Mouse (Mus musculus) mesoderm, embryonic 11.5 days (tissue): ENCODE results near the gene Snapc3.
"Not testable (repeated sequence)": the region's sequence is repeated elsewhere in the genome, so short reads cannot be mapped to it uniquely, and the experiment has no call there.

Experiments
- DNase-seq: peaks from one replicate; pipeline ENCODE4 v3.0.0-alpha.2; 2012; ENCODE audit warnings: low read depth, low spot score

The Snapc3 gene

GRCm38 (mm10) chr4:83417820-83418186 lies 279 bp downstream of the Snapc3 start:
- no peak for DNase-seq

DNA sequence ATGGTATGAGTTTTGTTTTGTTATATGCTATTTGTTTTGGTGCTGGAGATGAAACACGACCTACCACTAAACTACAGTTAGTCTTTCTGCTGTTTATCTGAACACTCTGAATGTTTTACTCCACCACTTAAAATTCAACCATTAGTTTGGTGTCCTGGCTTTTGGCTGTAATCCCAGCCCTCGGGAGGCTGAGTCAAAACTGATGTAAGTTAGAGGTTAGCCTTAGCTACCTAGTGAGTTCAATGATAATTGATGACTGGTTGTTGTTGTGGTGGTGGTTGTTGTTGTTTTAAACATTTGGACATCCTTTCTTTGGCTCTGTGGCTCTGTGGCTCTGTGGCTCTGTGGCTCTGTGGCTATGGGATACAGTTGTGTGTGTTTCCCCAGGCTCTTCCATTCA lies 1.3 kb downstream of the Snapc3 start:
- DNase-seq: no peak

DNA sequence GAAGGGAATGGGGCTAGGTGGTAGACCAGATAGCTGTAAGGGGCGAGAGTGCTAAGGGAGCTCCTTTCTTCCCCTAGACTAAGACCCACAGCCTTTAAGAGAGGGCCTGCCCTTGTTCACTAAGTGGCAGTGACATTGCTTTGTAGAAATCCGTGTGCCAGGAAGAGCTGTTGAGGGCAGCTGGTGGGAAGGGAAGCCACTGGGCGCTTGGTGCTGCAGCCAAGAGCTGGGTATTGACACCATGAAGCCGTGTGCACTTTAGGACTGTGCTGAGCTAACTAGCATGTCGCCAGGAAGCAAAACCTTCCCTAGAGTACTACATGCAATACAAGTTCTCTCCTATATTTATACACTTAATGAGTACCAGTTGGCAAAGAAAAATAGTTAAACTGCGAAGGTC lies 6.1 kb downstream of the Snapc3 start:
- no peak for DNase-seq

- DNase-seq: no peak
Observed at GRCm38 (mm10) chr4:83425119-83425518, 7.6 kb downstream of the Snapc3 start.

GRCm38 (mm10) chr4:83427141-83427540 lies 9.6 kb downstream of the Snapc3 start:
- DNase-seq: no peak

- DNase-seq: no peak
Observed at GRCm38 (mm10) chr4:83427696-83428095, 10.2 kb downstream of the Snapc3 start.

DNA sequence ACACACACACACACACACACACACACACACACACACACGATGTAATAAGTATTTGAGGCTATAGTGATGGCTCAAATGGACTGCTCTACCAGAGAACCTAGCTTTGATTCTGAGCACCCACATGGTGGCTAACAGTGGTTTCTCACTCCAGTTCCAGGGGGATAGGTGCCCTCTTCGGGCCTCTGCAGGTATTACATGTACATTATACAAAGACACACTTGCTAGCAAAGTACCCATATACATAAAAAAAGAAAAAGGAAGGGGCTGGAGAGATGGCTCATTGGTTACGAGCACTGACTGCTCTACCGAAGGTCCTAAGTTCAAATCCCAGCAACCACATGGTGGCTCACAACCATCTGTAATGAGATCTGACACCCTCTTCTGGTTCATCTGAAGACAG lies 11.3 kb downstream of the Snapc3 start:
- peak; percentile 10 for DNase-seq

- DNase-seq: no peak
Observed at GRCm38 (mm10) chr4:83431950-83432349, 14.4 kb downstream of the Snapc3 start.

GRCm38 (mm10) chr4:83432901-83433300 lies 15.4 kb downstream of the Snapc3 start:
- DNase-seq: no peak

- no peak for DNase-seq
Observed at GRCm38 (mm10) chr4:83436375-83436774, 18.9 kb downstream of the Snapc3 start.

- DNase-seq: no peak
Observed at GRCm38 (mm10) chr4:83438116-83438515, 20.6 kb downstream of the Snapc3 start.

DNA sequence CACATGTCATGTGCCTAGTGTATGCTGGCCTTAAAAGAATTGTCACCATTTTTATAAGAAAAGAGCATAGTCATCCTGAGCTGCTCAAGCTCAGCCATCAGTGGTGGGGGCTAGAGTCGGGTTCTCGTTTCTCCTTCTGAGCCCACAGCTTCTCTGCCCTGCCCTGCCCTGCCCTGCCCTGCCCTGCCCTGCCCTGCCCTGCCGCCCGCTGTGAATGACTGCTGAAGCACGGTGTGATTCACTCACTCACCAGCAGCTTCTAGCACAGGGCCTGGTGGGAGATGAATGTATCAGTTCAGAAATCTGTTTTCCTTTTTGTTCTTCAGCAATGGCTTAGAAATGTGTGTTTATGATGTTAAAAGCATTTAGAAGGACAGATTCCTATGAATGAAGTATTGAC lies 21.5 kb downstream of the Snapc3 start:
- DNase-seq: no peak

- no peak for DNase-seq
Observed at GRCm38 (mm10) chr4:83441050-83441449, 23.5 kb downstream of the Snapc3 start.

GRCm38 (mm10) chr4:83450785-83451184 lies 33.3 kb downstream of the Snapc3 start:
- no peak for DNase-seq

DNA sequence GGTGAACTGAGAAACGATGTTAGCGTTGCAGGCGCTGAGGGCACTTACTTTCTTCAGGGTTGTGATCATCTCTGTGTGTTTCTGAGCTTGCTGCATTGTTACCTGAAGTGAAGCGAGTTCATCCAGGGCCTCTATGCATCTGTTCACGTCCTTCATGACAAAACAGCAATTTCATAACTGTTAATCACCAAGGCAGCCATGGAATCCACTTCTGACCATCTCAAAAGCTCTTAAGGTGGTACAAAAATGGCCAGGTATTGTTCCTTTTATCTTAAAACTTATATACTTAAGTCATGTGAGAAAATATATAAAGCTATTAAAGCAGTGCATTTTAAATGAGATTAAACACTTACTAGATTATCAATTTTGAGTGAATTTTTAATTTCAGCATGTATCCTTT lies 42.6 kb downstream of the Snapc3 start:
- no peak for DNase-seq

DNA sequence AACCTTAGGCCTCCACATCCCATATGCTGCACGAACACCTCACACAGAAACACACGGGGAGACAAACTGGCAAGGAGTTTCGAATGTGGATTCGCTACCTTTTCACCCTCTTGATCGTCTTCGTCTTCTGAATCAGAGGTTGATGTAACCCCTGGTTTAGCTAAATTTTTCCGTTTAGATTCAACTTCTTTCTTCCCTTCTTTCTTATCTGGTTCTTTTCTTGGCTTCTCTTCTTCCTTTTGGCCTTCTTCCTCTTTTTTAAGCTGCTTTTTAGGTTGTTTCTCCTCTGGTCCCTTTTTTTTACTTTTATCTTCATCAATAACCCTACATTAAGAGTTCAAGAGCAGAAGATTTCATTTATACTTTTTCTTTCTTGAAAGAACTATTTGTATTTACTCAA lies 47.3 kb downstream of the Snapc3 start:
- no peak for DNase-seq

GRCm38 (mm10) chr4:83467615-83468014 lies 50.1 kb downstream of the Snapc3 start:
- DNase-seq: no peak

- no peak for DNase-seq
Observed at GRCm38 (mm10) chr4:83468208-83468607, 50.7 kb downstream of the Snapc3 start.

- no peak for DNase-seq
Observed at GRCm38 (mm10) chr4:83485250-83485649, 67.7 kb downstream of the Snapc3 start.

- peak; percentile 93 for DNase-seq
Observed at GRCm38 (mm10) chr4:83485735-83486116, 68.2 kb downstream of the Snapc3 start.

GRCm38 (mm10) chr4:83486117-83486901 lies 68.8 kb downstream of the Snapc3 start, which contains the start of gene Psip1:
Gene Psip1, minus strand, starts transcription at chr4:83486459.
- DNase-seq: peak; percentile 93

- peak; percentile 8 for DNase-seq
Observed at GRCm38 (mm10) chr4:83489121-83489520, 71.6 kb downstream of the Snapc3 start.

- no peak for DNase-seq
Observed at GRCm38 (mm10) chr4:83493112-83493511, 75.6 kb downstream of the Snapc3 start.

DNA sequence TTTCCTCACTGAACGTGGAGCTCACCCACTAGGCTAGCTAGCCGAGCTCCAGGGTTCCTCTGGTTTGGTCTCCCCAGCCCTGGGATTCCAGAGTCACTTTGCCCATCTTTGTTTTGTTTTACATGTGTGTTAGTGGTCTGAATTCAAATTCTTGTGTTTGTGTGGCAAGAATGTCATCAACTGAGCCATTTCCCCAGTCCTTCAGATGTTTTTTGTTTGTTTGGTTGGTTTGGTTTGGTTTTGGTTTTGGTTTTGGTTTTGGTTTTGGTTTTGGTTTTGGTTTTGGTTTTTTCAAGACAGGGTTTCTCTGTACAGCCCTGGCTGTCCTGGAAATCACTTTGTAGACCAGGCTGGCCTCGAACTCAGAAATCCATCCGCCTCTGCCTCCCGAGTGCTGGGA lies 79.5 kb downstream of the Snapc3 start:
- not testable (repeated sequence) for DNase-seq
